Mouse (Mus musculus) thymus, postnatal 0 days (tissue): Measurements from ENCODE around the gene Wbp11. TPM values are rescaled to one million over a fixed set of nuclear protein-coding genes. Genes with fewer than 3 reads are reported as not detected.

Experiments
- microRNA-seq: library from miRNA; unstranded; fragments of <30 nt; microRNA quantifications from one replicate; pipeline ENCODE4, GENCODE M21; 2016; ENCODE audit warnings: borderline number of aligned reads
- polyA plus RNA-seq: library from polyadenylated mRNA; unstranded; fragments of >200 nt; fragmentation: Nextera tagmentation; extraction: Ambion mirVana; gene quantifications from 2 replicates; pipeline ENCODE4 v1.2.1, GENCODE M21; 2015

Gene Wbp11
- polyA plus RNA-seq, 1 experiment from 2014 or later: 88.9 TPM

Small RNA genes lying within 50 kb of the gene (microRNA-seq; reads per million reads assigned to microRNA genes)
- gene Gm44364: not detected

Other genes starting within 250 kb of the Wbp11 start
- 21.6 and 22.7 TPM in 2 replicates for gene Plbd1, start 166.3 kb downstream of the Wbp11 start, polyA plus RNA-seq
- 0.29 and 0.30 TPM in 2 replicates for gene Gucy2c, start 46.5 kb downstream of the Wbp11 start, polyA plus RNA-seq
- gene Hist4h4, start 23.8 kb downstream of the Wbp11 start, polyA plus RNA-seq: 1.3 and 2.0 TPM in 2 replicates
- 341 and 352 TPM in 2 replicates for gene H2afj, start 20.0 kb downstream of the Wbp11 start, polyA plus RNA-seq
- gene BC049715, start 607 bp downstream of the Wbp11 start, polyA plus RNA-seq: 2.1 and 3.0 TPM in 2 replicates
- gene Smco3, start 7.2 kb upstream of the Wbp11 start, polyA plus RNA-seq: 0.16 TPM in 1 of 2 replicates, not detected in the other
- gene Art4, start 29.5 kb upstream of the Wbp11 start, polyA plus RNA-seq: 15.4 and 19.2 TPM in 2 replicates
- gene Mgp, start 47.6 kb upstream of the Wbp11 start, polyA plus RNA-seq: 53.9 and 64.3 TPM in 2 replicates
- 0.72 and 1.1 TPM in 2 replicates for gene Erp27, start 93.9 kb upstream of the Wbp11 start, polyA plus RNA-seq
- 0.75 and 0.89 TPM in 2 replicates for gene Pde6h, start 95.6 kb upstream of the Wbp11 start, polyA plus RNA-seq
- 966 and 1,117 TPM in 2 replicates for gene Arhgdib, start 113.7 kb upstream of the Wbp11 start, polyA plus RNA-seq